Mouse (Mus musculus) liver, adult 10 weeks (tissue): Measurements from ENCODE around the gene Rnase2a. TPM values are rescaled to one million over a fixed set of nuclear protein-coding genes. Genes with fewer than 3 reads are reported as not detected.

Experiments
- polyA plus RNA-seq: library from polyadenylated mRNA; stranded (reverse); fragments of 350-450 nt; fragmentation: Illumina TruSeq; extraction: RNeasy Lipid Tissue Mini Kit (QIAGEN cat#74804); gene quantifications from one replicate; pipeline ENCODE4 v1.2.3, GENCODE M21; 2014; ENCODE audit warnings: low read depth, low replicate concordance

Rnase2a gene
- not detected for polyA plus RNA-seq

GRCm38 (mm10) chr14:51256041-51256440 is at the start of gene Rnase2a:
Gene Rnase2a, minus strand, starts transcription at chr14:51256112.

Other genes with a start within 250 kb of the Rnase2a start
- gene Rnase10, start 248.4 kb downstream of the Rnase2a start, polyA plus RNA-seq = 0.50 TPM
- gene Rnase9, start 214.2 kb downstream of the Rnase2a start, polyA plus RNA-seq = not detected
- not detected for gene Rnase11, start 205.9 kb downstream of the Rnase2a start, polyA plus RNA-seq
- gene Rnase12, start 198.5 kb downstream of the Rnase2a start, polyA plus RNA-seq = not detected
- gene Olfr750, start 181.7 kb downstream of the Rnase2a start, polyA plus RNA-seq = not detected
- gene Rnase4, start 165.0 kb downstream of the Rnase2a start, polyA plus RNA-seq = 2,257 TPM
- 347 TPM for gene Ang, start 165.0 kb downstream of the Rnase2a start, polyA plus RNA-seq
- not detected for gene Eddm3b, start 141.7 kb downstream of the Rnase2a start, polyA plus RNA-seq
- gene Rnase6, start 132.2 kb downstream of the Rnase2a start, polyA plus RNA-seq = 0.93 TPM
- not detected for gene Rnase1, start 109.3 kb downstream of the Rnase2a start, polyA plus RNA-seq
- not detected for gene Rnase2b, start 93.9 kb downstream of the Rnase2a start, polyA plus RNA-seq
- not detected for gene Ang2, start 57.0 kb downstream of the Rnase2a start, polyA plus RNA-seq
- not detected for gene Ear14, start 52.7 kb downstream of the Rnase2a start, polyA plus RNA-seq
- gene Gm7247, start 105.6 kb upstream of the Rnase2a start, polyA plus RNA-seq = not detected
- not detected for gene Vmn2r88, start 154.7 kb upstream of the Rnase2a start, polyA plus RNA-seq
- not detected for gene Vmn2r89, start 195.7 kb upstream of the Rnase2a start, polyA plus RNA-seq